Mouse (Mus musculus) olfactory bulb, adult 2 months (tissue): ENCODE measurements around the gene Tstd1. TPM values are rescaled to one million over a fixed set of nuclear protein-coding genes. Genes with fewer than 3 reads are reported as not detected.
A peak's percentile ranks its signal among the peaks of the same experiment; 100 is the strongest.

ENCODE experiments used
- H3K27ac ChIP-seq: fragments of 200-500 bp; 2 replicates; pipeline ENCODE4 v1.5.1; 2012; ENCODE audit warnings: low read depth, low read length; ENCODE audit not compliant: insufficient read depth
- H3K4me1 ChIP-seq: fragments of 200-500 bp; 2 replicates; pipeline ENCODE4 v1.6.1; 2012; ENCODE audit warnings: low read length; ENCODE audit not compliant: control insufficient read depth, insufficient read depth
- H3K4me3 ChIP-seq: fragments of 200-500 bp; 2 replicates; pipeline ENCODE4 v1.5.1; 2012; ENCODE audit warnings: mild to moderate bottlenecking, low read depth, low read length, moderate library complexity; ENCODE audit not compliant: insufficient read depth
- CTCF ChIP-seq: fragments of 200-500 bp; IDR thresholded peaks from 2 replicates; pipeline ENCODE4 v1.5.1; 2012; ENCODE audit warnings: low read depth, mild to moderate bottlenecking, low read length, moderate library complexity; ENCODE audit not compliant: insufficient read depth
- POLR2A ChIP-seq: fragments of 200-500 bp; IDR thresholded peaks from 2 replicates; pipeline ENCODE4 v1.6.1; 2012; ENCODE audit warnings: mild to moderate bottlenecking, low read depth, low read length, moderate library complexity; ENCODE audit not compliant: insufficient read depth
- WGBS: fragments of 180-500 bp; shearing (Covaris S2); methylation state at CpG from one replicate; pipeline ENCODE4 v1.1.7; 2018; 5-methylcytosine and 5-hydroxymethylcytosine counted together
- polyA plus RNA-seq: library from polyadenylated mRNA; stranded (reverse); fragments of >200 nt; gene quantifications from 2 replicates; pipeline ENCODE4 v1.2.4, GENCODE M21; 2012; ENCODE audit warnings: low replicate concordance; ENCODE audit not compliant: missing spikeins, insufficient read depth, insufficient read length

Tstd1 gene
- polyA plus RNA-seq, 1 experiment, result not detected

DNA sequence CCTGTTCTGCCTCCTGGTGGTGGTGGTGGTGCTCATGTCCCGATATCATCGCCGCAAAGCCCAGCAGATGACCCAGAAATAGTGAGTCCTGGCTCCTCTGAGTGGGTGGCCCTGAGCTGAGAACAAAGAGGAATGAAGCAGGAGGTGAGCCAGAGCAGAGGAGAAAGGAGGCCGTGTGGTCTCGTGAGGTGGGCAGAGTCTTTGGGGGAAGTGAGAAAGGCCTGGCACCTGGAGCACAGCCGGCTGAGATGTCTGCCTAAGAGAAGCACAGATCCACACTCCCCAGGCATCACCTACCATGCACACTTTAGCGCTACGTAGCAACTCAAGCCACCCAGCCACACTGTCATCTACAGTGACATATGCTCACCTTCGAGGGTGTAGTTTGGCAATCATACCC, 33.5 kb upstream of the Tstd1 start:
- no peak overlapping the region for H3K4me3 ChIP-seq
- no peak overlapping the region for H3K27ac ChIP-seq
- whole genome bisulfite sequencing, result 76% methylated on average over 9 of the region's 9 CpGs
- H3K4me1 ChIP-seq, result peaks cover 4% of the 10 kb centered on the region
- TF ChIP-seq POLR2A (no peak), CTCF (no peak)

DNA sequence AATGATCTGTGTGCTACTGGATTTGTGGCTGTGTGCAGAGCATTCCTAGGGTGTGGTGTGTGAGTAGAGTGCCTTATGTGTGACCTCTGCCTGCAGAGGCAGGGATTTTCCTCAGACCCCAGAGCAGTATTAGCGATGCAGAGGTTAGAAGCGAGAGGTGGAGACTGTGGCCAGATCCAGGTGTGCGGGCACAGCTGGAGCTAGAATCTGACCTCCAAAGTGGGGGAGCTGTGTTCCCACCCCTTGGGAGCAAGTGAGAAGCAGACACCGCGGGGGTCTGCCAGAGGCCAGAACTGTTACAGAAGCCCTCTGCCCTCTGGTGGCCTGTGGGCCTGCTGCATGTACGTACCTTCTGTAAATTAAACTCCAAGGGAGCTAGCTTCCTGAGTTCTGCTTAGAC, 31.6 kb upstream of the Tstd1 start:
- WGBS, result 42% methylated on average over 6 of the region's 6 CpGs
- Histone ChIP-seq H3K4me3 (no peak overlapping the region), H3K27ac (no peak overlapping the region), H3K4me1 (no peaks in the 10 kb centered on the region)
- TF ChIP-seq POLR2A (no peak), CTCF (peak; percentile 21; the same call in 1 of the 2 replicates)

DNA sequence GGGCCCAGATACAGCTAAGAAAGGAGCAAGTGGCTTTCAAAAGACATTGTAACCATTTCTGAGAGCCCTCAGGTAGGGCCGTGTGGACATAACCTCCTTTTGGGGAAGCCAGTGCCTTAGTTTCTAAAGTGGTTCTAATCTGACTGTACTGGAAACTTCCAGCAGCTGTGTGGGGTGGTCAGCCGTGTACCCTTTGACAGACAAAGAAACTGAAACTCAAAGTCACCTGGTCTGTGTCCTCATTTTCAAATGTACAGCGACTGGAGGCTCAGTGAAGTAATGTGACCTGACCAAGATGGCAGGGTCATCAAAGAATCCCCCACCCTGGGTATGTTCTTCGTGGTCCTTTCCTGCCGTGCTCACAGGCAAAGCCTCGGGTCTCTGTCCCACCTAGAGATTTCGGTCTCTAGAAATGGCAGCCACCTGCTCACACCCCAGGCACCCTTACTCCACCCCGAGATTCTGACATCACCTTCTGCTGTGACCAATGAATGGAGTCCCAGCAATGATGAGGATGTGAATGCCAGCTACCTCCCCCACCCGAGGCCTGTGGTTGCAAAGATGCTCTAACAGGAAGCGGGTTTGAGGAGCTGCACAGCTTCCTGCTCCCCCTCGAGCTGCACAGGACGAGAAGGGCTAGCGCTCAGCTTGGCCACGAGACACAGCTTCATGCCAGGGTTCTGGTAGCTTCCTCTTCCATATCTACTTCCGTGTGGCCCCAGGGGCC, 30.1 kb upstream of the Tstd1 start, which contains the start of gene Arhgap30:
TSS of gene Arhgap30 (plus strand) at position 579 of the 727 bp plus-strand sequence.
- Histone ChIP-seq H3K27ac (no peak within 1 kb of the TSS), H3K4me3 (peak within 1 kb of the TSS; percentile 7; the same call in 1 of the 2 replicates), H3K4me1 (no peaks in the 10 kb centered on the region)
- no peak for TF ChIP-seq POLR2A
- no peak for TF ChIP-seq CTCF
- WGBS, result 85% methylated on average over 15 of the region's 15 CpGs

- WGBS, result 88% methylated on average over 4 of the region's 4 CpGs
- TF ChIP-seq CTCF (no peak), POLR2A (no peak)
- H3K4me1 ChIP-seq, result no peaks in the 10 kb centered on the region
- H3K27ac ChIP-seq, result no peak overlapping the region
- no peak overlapping the region for H3K4me3 ChIP-seq
Measured at GRCm38 (mm10) chr1:171390101-171390500, 28.6 kb upstream of the Tstd1 start.

GRCm38 (mm10) chr1:171401821-171402220, 16.9 kb upstream of the Tstd1 start:
- WGBS, result 80% methylated on average over 4 of the region's 4 CpGs
- TF ChIP-seq POLR2A (no peak), CTCF (no peak)
- H3K4me1 ChIP-seq, result no peaks in the 10 kb centered on the region
- no peak overlapping the region for H3K4me3 ChIP-seq
- H3K27ac ChIP-seq, result no peak overlapping the region

- TF ChIP-seq POLR2A (no peak), CTCF (no peak)
- H3K27ac ChIP-seq, result no peak overlapping the region
- 85% methylated on average over 9 of the region's 9 CpGs for WGBS
- no peaks in the 10 kb centered on the region for H3K4me1 ChIP-seq
- no peak overlapping the region for H3K4me3 ChIP-seq
Measured at GRCm38 (mm10) chr1:171402991-171403390, 15.7 kb upstream of the Tstd1 start.

DNA sequence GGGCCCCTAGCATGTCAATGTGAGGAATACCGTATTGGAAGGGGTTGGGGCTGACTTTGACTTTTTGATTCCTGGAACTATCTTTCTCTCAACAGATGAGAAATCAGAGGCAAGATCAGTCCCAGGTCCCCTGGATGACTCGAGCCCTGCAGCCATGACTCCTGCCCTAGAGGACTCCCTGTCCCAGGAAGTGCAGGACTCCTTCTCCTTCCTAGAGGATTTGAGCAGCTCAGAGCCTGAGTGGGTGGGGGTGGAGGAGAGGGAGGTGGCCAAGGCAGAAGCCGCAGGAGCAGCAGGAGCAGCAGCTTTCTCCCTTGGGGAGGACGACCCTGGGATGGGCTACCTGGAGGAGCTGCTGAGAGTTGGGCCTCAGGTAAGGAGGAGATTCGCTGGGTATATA, 11.4 kb upstream of the Tstd1 start:
- Histone ChIP-seq H3K27ac (no peak overlapping the region), H3K4me3 (no peak overlapping the region), H3K4me1 (no peaks in the 10 kb centered on the region)
- 85% methylated on average over 5 of the region's 5 CpGs for WGBS
- no peak for TF ChIP-seq CTCF
- no peak for TF ChIP-seq POLR2A

- WGBS, result 86% methylated on average over 1 of the region's 1 CpGs
- TF ChIP-seq POLR2A (no peak), CTCF (no peak)
- Histone ChIP-seq H3K27ac (no peak overlapping the region), H3K4me3 (no peak overlapping the region), H3K4me1 (peaks cover 15% of the 10 kb centered on the region)
Measured at GRCm38 (mm10) chr1:171410231-171410630, 8.4 kb upstream of the Tstd1 start.

DNA sequence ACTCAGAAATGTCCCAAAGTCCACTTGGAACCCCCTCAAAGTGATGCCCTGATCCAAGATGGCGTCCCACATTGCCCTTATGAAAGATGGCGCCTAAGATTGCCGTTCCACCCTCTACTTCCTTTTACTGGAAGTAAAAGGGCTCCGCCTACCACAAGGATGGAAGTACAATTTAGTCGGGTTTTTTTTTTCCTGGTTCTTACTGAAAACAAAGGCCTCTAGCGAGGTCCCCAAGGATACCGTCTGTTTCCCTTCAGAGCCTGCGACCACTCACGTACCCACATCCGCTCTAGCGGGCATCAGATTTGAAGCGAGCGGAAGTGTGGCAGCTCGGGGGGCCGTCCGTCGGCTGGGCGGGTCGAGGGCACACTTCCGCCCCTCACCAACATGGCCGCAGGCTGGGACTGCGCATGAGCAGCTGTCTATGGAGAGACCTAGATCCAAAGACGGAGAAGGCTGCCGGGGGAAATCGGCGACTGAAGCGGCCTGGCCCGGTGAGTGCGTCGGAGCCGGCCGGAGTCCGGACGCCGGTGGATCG, 7.7 kb upstream of the Tstd1 start, which contains the start of gene Usf1:
TSS of gene Usf1 (plus strand) at position 367 of the 538 bp plus-strand sequence.
- Histone ChIP-seq H3K4me1 (peaks cover 15% of the 10 kb centered on the region), H3K27ac (peak within 1 kb of the TSS; percentile 96), H3K4me3 (peak within 1 kb of the TSS; percentile 92)
- TF ChIP-seq CTCF, result no peak
- TF ChIP-seq POLR2A, result peak; percentile 41
- WGBS, result under 1% methylated on average over 36 of the region's 36 CpGs

DNA sequence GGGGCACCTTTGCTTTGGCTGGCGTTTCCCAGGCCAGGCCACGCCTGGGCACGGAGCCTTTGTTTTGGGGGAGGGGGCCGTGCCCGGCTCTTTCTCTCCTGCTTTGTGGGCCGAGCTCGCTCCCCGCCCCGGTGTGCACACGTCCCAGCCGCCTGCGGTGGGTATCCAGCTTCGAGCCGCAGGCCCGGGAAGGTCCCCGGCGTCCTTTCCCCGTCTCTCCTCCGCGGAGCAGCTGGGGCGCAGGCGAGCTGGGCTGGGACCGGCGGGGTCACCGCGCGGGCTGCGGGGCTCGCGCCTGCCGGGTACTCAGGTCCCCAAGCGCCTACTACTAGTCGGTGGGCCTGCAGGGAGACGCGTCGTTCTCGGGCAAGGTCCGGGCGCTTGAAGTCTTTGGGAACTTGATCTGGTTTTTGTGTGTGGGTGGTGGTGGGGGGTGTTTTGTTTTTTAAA, 7.2 kb upstream of the Tstd1 start:
- under 1% methylated on average over 39 of the region's 39 CpGs for WGBS
- peak overlapping the region; percentile 94 for H3K27ac ChIP-seq
- H3K4me1 ChIP-seq, result peaks cover 15% of the 10 kb centered on the region
- TF ChIP-seq POLR2A (no peak), CTCF (no peak)
- peak overlapping the region; percentile 92 for H3K4me3 ChIP-seq
